Mouse (Mus musculus) CH12.LX (cell line): ENCODE results near the gene Zdhhc13. TPM values are rescaled to one million over a fixed set of nuclear protein-coding genes. Genes with fewer than 3 reads are reported as not detected.

Experiments
- DNase-seq: peaks from one replicate; pipeline ENCODE4 v3.0.0-alpha.2; 2013; ENCODE audit errors: extremely low read depth
- H3K27ac ChIP-seq: 2 replicates; pipeline ENCODE4 v1.5.1; 2012; ENCODE audit warnings: low read depth, mild to moderate bottlenecking, control low read depth, moderate library complexity; ENCODE audit not compliant: insufficient read depth
- H3K27me3 ChIP-seq: replicated peaks from 2 replicates; pipeline ENCODE3; 2012; ENCODE audit warnings: inconsistent platforms
- H3K36me3 ChIP-seq, 2 experiments: replicated peaks in 1 of 2; 2 replicates each; pipeline versions ENCODE3 to v1.6.1; 2012; ENCODE audit warnings: inconsistent platforms in 1 of 2, low read length in 1 of 2, mild to moderate bottlenecking in 1 of 2, mixed read lengths in 1 of 2, moderate library complexity in 1 of 2; ENCODE audit not compliant: control insufficient read depth in 1 of 2, insufficient read depth in 1 of 2
- H3K4me1 ChIP-seq, 2 experiments: 2 replicates each; pipeline ENCODE4 v1.6.1; 2012; ENCODE audit warnings: inconsistent platforms in 1 of 2, moderate library complexity in 1 of 2; ENCODE audit not compliant: insufficient read depth in 2 of 2, control insufficient read depth in 1 of 2
- H3K4me2 ChIP-seq: 2 replicates; pipeline ENCODE4 v1.6.1; 2012; ENCODE audit warnings: low read depth, mild to moderate bottlenecking, control low read depth; ENCODE audit not compliant: poor library complexity, insufficient read depth, severe bottlenecking
- H3K4me3 ChIP-seq, 3 experiments: fragments of 150-350 bp in 1 of 3; sonication (generic) in 1 of 3; replicated peaks in 1 of 3; 2 replicates each; pipeline versions ENCODE3 to v1.5.1; 2011 to 2012; ENCODE audit warnings: low read depth in 2 of 3, low read length in 2 of 3, mild to moderate bottlenecking in 2 of 3, moderate library complexity in 2 of 3, control low read depth in 1 of 3, improper control_type of control experiment in 1 of 3, inconsistent platforms in 1 of 3, mixed read lengths in 1 of 3; ENCODE audit not compliant: poor library complexity in 1 of 3
- H3K79me2 ChIP-seq: replicated peaks from 2 replicates; pipeline ENCODE4 v1.6.1; 2012; ENCODE audit warnings: mild to moderate bottlenecking, moderate library complexity; ENCODE audit not compliant: control insufficient read depth, poor library complexity, insufficient read depth, severe bottlenecking; ENCODE audit errors: extremely low read depth
- H3K9ac ChIP-seq: 2 replicates; pipeline ENCODE4 v1.6.1; 2012; ENCODE audit warnings: low read depth, mild to moderate bottlenecking, control low read depth, moderate library complexity; ENCODE audit not compliant: insufficient read depth
- H3K9me3 ChIP-seq: replicated peaks from 2 replicates; pipeline ENCODE3; 2012; ENCODE audit warnings: low read length, inconsistent platforms, mixed read lengths
- CHD1 ChIP-seq: IDR thresholded peaks from 2 replicates; pipeline ENCODE4 v1.6.1; 2012; ENCODE audit warnings: low read depth, low read length, improper control_type of control experiment, inconsistent platforms
- ETS1 ChIP-seq: conservative IDR thresholded peaks from 2 replicates; pipeline ENCODE4 v1.6.1; 2012; ENCODE audit warnings: low read depth, mild to moderate bottlenecking, inconsistent platforms, low read length, improper control_type of control experiment, moderate library complexity
- HCFC1 ChIP-seq: IDR thresholded peaks from 2 replicates; pipeline ENCODE4 v1.6.1; 2012; ENCODE audit warnings: low read depth, mild to moderate bottlenecking, inconsistent platforms, low read length, improper control_type of control experiment
- IRF4 ChIP-seq: IDR thresholded peaks from 2 replicates; pipeline ENCODE4 v1.6.1; 2014; ENCODE audit warnings: low read depth, mild to moderate bottlenecking, inconsistent platforms, low read length, improper control_type of control experiment
- JUN ChIP-seq: IDR thresholded peaks from 2 replicates; pipeline ENCODE4 v1.6.1; 2011; ENCODE audit warnings: low read depth, mild to moderate bottlenecking, low read length, improper control_type of control experiment, moderate library complexity; ENCODE audit not compliant: insufficient read depth
- JUND ChIP-seq: conservative IDR thresholded peaks from 2 replicates; pipeline ENCODE4 v1.6.1; 2011; ENCODE audit warnings: low read depth, low read length, improper control_type of control experiment
- KAT2A ChIP-seq: IDR thresholded peaks from 2 replicates; pipeline ENCODE4 v1.6.1; 2012; ENCODE audit warnings: low read length, improper control_type of control experiment, inconsistent platforms; ENCODE audit not compliant: insufficient replicate concordance
- MAFK ChIP-seq: IDR thresholded peaks from 2 replicates; pipeline ENCODE4 v1.6.1; 2011; ENCODE audit warnings: low read length, improper control_type of control experiment; ENCODE audit not compliant: insufficient replicate concordance
- MAZ ChIP-seq: IDR thresholded peaks from 2 replicates; pipeline ENCODE4 v1.6.1; 2012; ENCODE audit warnings: low read depth, mild to moderate bottlenecking, inconsistent platforms, low read length, improper control_type of control experiment, moderate library complexity
- MEF2A ChIP-seq: IDR thresholded peaks from 2 replicates; pipeline ENCODE4 v1.6.1; 2014; ENCODE audit warnings: low read depth, mild to moderate bottlenecking, inconsistent platforms, low read length, improper control_type of control experiment, borderline replicate concordance
- MXI1 ChIP-seq: IDR thresholded peaks from 2 replicates; pipeline ENCODE4 v1.6.1; 2011; ENCODE audit warnings: mild to moderate bottlenecking, low read depth, low read length, improper control_type of control experiment
- NELFE ChIP-seq: IDR thresholded peaks from 2 replicates; pipeline ENCODE4 v1.6.1; 2011; ENCODE audit warnings: low read depth, low read length, improper control_type of control experiment
- NRF1 ChIP-seq: IDR thresholded peaks from 2 replicates; pipeline ENCODE4 v1.6.1; 2014; ENCODE audit warnings: low read depth, mild to moderate bottlenecking, inconsistent platforms, low read length, improper control_type of control experiment, moderate library complexity
- POLR2AphosphoS2 ChIP-seq: IDR thresholded peaks from 2 replicates; pipeline ENCODE4 v1.6.1; 2011; ENCODE audit warnings: low read depth, low read length, improper control_type of control experiment
- RAD21 ChIP-seq: IDR thresholded peaks from 2 replicates; pipeline ENCODE4 v1.6.1; 2011; ENCODE audit warnings: low read depth, mild to moderate bottlenecking, low read length, improper control_type of control experiment, moderate library complexity
- TBP ChIP-seq: conservative IDR thresholded peaks from 2 replicates; pipeline ENCODE4 v1.6.1; 2011; ENCODE audit warnings: low read depth, low read length, improper control_type of control experiment
- TCF12 ChIP-seq: IDR thresholded peaks from 2 replicates; pipeline ENCODE4 v1.6.1; 2014; ENCODE audit warnings: low read depth, mild to moderate bottlenecking, inconsistent platforms, low read length, improper control_type of control experiment
- USF2 ChIP-seq: conservative IDR thresholded peaks from 2 replicates; pipeline ENCODE4 v1.6.1; 2011; ENCODE audit warnings: low read depth, low read length, improper control_type of control experiment
- ZKSCAN1 ChIP-seq: IDR thresholded peaks from 2 replicates; pipeline ENCODE4 v1.6.1; 2012; ENCODE audit warnings: low read depth, inconsistent platforms, low read length, improper control_type of control experiment, borderline replicate concordance
- ZNF384 ChIP-seq: IDR thresholded peaks from 2 replicates; pipeline ENCODE4 v1.6.1; 2012; ENCODE audit warnings: low read depth, low read length, improper control_type of control experiment, inconsistent platforms
- dilution Hi-C: fragments of 300-500 bp; cut with MboI; formaldehyde crosslinking; loops from 2 replicates; pipeline ENCODE4 v1.14.3; 2020; ENCODE audit warnings: low sequenced_read_pairs; ENCODE audit not compliant: extremely low pct_unique_long_range_greater_than_20kb, extremely low pct_ligation_motif_present
- in situ Hi-C: fragments of 300-500 bp; cut with MboI; formaldehyde crosslinking; loops from 3 replicates; pipeline ENCODE4 v1.14.3; 2019; ENCODE audit warnings: low sequenced_read_pairs, low pct_ligation_motif_present, low pct_unique_long_range_greater_than_20kb, mixed read lengths
- polyA plus RNA-seq: library from polyadenylated mRNA; unstranded; fragments of >175 nt; gene quantifications from 2 replicates; pipeline ENCODE4 v1.2.1, GENCODE M21; 2012; ENCODE audit warnings: low read depth; ENCODE audit not compliant: insufficient read length
- total RNA-seq, 2 experiments: library from RNA; depleted of rRNA; stranded (reverse); fragments of 300-350 nt in 1 of 2; fragments of >200 nt in 1 of 2; gene quantifications; 2 replicates each; pipeline ENCODE4 v1.2.3; 2012 to 2014

Zdhhc13 gene
- total and polyA plus RNA-seq, 3 experiments: 19.9 to 74.3 (median 32.3) TPM

DNA sequence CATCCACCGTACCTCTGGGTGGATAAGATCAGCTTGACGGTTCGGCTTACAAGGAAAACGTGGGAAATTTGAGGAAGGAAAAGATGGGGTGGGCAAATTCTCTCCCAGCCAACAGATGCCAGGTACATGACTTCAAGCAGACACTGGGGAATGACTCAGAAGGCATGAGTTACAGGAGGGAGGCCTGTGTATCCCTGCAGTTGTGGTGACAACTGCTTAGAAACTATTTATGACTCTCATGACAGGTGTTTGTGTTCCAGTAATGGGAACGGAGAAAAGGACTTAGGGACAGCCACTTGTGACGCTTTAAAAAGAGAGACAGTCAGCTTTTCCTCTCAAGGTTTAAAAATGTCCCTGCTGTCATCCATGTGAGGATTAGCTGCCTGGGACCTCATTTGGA, 81.3 kb downstream of the Zdhhc13 start:
- no peak overlapping the region for H3K4me3 ChIP-seq
- H3K79me2 ChIP-seq: no peaks in the 10 kb centered on the region
- H3K36me3 ChIP-seq: peaks cover 62 to 95% of the 10 kb centered on the region in 2 experiments
- no peaks in the 10 kb centered on the region for H3K27me3 ChIP-seq
- no peak for TF ChIP-seq JUN
- TF ChIP-seq TCF12: no peak
- TF ChIP-seq NELFE: no peak
- no peak for TF ChIP-seq IRF4
- no peak for TF ChIP-seq NRF1
- TF ChIP-seq CHD1: no peak
- TF ChIP-seq MAFK: no peak
- TF ChIP-seq POLR2AphosphoS2: no peak
- TF ChIP-seq ZKSCAN1: no peak
- TF ChIP-seq ZNF384: no peak
- no peak for TF ChIP-seq RAD21
- no peak for TF ChIP-seq MXI1
- TF ChIP-seq HCFC1: no peak
- H3K9ac ChIP-seq: no peak overlapping the region
- H3K27ac ChIP-seq: no peak overlapping the region
- in situ Hi-C loops (no loop called here), dilution Hi-C loops (no loop called here)
- no peaks in the 10 kb centered on the region for H3K9me3 ChIP-seq
- no peak for DNase-seq
- no peak overlapping the region for H3K4me2 ChIP-seq
- H3K4me1 ChIP-seq: peaks cover 0 to 5% of the 10 kb centered on the region in 2 experiments; a peak in 1 of 4 replicates

GRCm38 (mm10) chr7:48870579-48871180, 81.9 kb downstream of the Zdhhc13 start:
- no peaks in the 10 kb centered on the region for H3K79me2 ChIP-seq
- no peak overlapping the region for H3K9ac ChIP-seq
- H3K4me2 ChIP-seq: no peak overlapping the region
- dilution Hi-C loops (no loop called here), in situ Hi-C loops (no loop called here)
- H3K9me3 ChIP-seq: no peaks in the 10 kb centered on the region
- TF ChIP-seq RAD21 (no peak), TCF12 (no peak), ZKSCAN1 (no peak), MEF2A (no peak), KAT2A (no peak), MAZ (no peak), JUND (no peak), TBP (no peak), ETS1 (no peak), MAFK (no peak), USF2 (no peak), NRF1 (no peak), JUN (no peak), ZNF384 (no peak)
- no peaks in the 10 kb centered on the region for H3K27me3 ChIP-seq
- no peak overlapping the region for H3K4me3 ChIP-seq
- H3K36me3 ChIP-seq: peaks cover 64 to 95% of the 10 kb centered on the region in 2 experiments
- H3K27ac ChIP-seq: no peak overlapping the region
- no peak for DNase-seq
- no peaks in the 10 kb centered on the region; a peak in 1 of 4 replicates for H3K4me1 ChIP-seq
